Mouse (Mus musculus): ENCODE data around the gene Map2k1. TPM values are rescaled to one million over a fixed set of nuclear protein-coding genes. Genes with fewer than 3 reads are reported as not detected.
"Not testable (repeated sequence)": the region's sequence is repeated elsewhere in the genome, so short reads cannot be mapped to it uniquely, and the experiment has no call there.

The Map2k1 gene
- polyA plus RNA-seq, 1 experiment from 2014 or later: 71.0 TPM

GRCm38 (mm10) chr9:64271249-64271648 lies 17.8 kb upstream of the Map2k1 start:
- ATAC-seq (ENCODE audit: low FRiP score, low read depth): no peak
- WGBS: 70% methylated on average over 3 of the region's 3 CpGs

DNA sequence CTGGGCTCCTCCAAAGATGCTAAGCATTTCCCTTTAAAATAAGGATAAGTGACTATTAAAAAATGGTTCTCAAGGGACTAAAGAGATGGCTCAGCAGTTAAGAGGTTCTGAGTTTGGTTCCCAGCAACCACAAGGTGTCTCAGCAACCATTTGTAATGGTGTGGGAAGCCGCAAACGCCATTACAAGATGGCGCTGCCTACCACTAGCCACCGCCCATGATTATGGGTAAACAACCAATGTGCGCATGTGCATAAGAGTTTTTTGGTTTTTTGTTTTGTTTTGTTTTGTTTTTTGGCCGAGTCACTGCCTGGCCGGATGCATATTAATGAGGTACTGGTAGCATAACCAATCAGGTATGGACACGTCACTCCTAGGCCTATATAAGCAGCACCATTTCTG lies 15.4 kb upstream of the Map2k1 start:
- ATAC-seq (ENCODE audit: low FRiP score, low read depth); H3K27ac ChIP-seq (replicated peaks); H3K4me3 ChIP-seq; H3K4me2 ChIP-seq; H3K4me1 ChIP-seq (replicated peaks); H3K9ac ChIP-seq; H3K27me3 ChIP-seq; H3K9me3 ChIP-seq; H3K36me3 ChIP-seq: not testable (repeated sequence)
- WGBS: 95% methylated on average over 8 of the region's 8 CpGs

More at GRCm38 (mm10) chr9:64271249-64271648, 17.8 kb upstream of the Map2k1 start:
- Histone ChIP-seq H3K4me1 (replicated peaks) (no peaks in the 10 kb centered on the region), H3K9me3 (no peaks in the 10 kb centered on the region), H3K27me3 (no peaks in the 10 kb centered on the region), H3K4me2 (no peak overlapping the region), H3K36me3 (no peaks in the 10 kb centered on the region), H3K27ac (replicated peaks) (no peak overlapping the region), H3K4me3 (no peak overlapping the region), H3K9ac (no peak overlapping the region)

DNA sequence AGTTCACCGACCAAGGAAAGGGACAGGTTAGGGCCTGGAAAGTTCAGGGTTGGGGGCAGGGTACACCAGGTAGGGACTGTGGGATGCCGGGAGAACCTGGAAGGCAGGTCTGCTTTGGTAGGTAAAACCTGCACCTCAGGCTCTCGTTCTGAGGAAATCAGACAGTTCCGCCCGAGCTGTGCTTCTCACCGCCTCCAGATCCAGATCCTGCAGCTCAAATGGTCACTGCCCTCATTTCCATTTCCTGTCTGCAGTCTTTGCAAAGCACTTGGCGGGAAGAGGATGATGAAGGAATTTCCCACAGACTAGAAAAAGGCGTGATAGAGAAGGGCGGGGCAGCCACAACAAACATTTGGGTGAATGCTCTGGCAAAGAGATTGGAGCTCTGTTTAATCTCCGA lies 14.8 kb upstream of the Map2k1 start:
- Histone ChIP-seq H3K4me1 (replicated peaks) (no peaks in the 10 kb centered on the region), H3K27me3 (no peaks in the 10 kb centered on the region), H3K9ac (no peak overlapping the region), H3K36me3 (no peaks in the 10 kb centered on the region), H3K4me2 (no peak overlapping the region), H3K9me3 (no peaks in the 10 kb centered on the region), H3K4me3 (no peak overlapping the region), H3K27ac (replicated peaks) (no peak overlapping the region)
- 85% methylated on average over 10 of the region's 10 CpGs for WGBS
- ATAC-seq (ENCODE audit: low FRiP score, low read depth): no peak

- Histone ChIP-seq H3K9ac (no peak overlapping the region), H3K4me2 (no peak overlapping the region), H3K27me3 (no peaks in the 10 kb centered on the region), H3K9me3 (no peaks in the 10 kb centered on the region), H3K4me3 (no peak overlapping the region), H3K36me3 (no peaks in the 10 kb centered on the region), H3K27ac (replicated peaks) (no peak overlapping the region), H3K4me1 (replicated peaks) (no peaks in the 10 kb centered on the region)
- ATAC-seq (ENCODE audit: low FRiP score, low read depth): no peak
- WGBS: 95% methylated on average over 1 of the region's 1 CpGs
Measured at GRCm38 (mm10) chr9:64267231-64267630, 13.8 kb upstream of the Map2k1 start.

GRCm38 (mm10) chr9:64264813-64265212 lies 11.4 kb upstream of the Map2k1 start:
- H3K9me3 ChIP-seq: no peaks in the 10 kb centered on the region
- no peak overlapping the region for H3K4me2 ChIP-seq
- WGBS: 51% methylated on average over 1 of the region's 1 CpGs
- no peak overlapping the region for H3K4me3 ChIP-seq
- H3K9ac ChIP-seq: no peak overlapping the region
- no peaks in the 10 kb centered on the region for H3K4me1 ChIP-seq (replicated peaks)
- no peak for ATAC-seq (ENCODE audit: low FRiP score, low read depth)
- H3K27ac ChIP-seq (replicated peaks): no peak overlapping the region
- no peaks in the 10 kb centered on the region for H3K36me3 ChIP-seq
- no peaks in the 10 kb centered on the region for H3K27me3 ChIP-seq

DNA sequence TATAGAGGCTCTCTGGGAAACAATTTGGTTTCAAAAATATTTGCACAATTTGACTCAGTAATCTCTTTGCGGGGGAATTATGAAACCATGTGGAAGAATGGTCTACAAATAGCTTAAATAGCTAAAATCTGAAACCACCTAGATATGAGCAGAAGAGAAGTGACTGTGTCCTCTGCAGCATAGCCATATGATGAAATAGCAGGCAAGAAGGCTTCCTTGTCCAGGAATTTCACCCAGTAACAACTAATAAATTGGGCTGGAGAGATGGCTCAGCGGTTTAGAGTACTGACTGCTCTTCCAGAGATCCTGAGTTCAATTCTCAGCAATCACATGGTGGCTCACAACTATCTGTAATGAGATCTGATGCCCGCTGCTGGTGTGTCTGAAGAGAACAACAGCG lies 7.6 kb upstream of the Map2k1 start:
- 90% methylated on average over 4 of the region's 4 CpGs for WGBS
- Histone ChIP-seq H3K4me1 (replicated peaks) (no peaks in the 10 kb centered on the region), H3K36me3 (no peaks in the 10 kb centered on the region), H3K27ac (replicated peaks) (no peak overlapping the region), H3K4me2 (no peak overlapping the region), H3K4me3 (no peak overlapping the region), H3K27me3 (no peaks in the 10 kb centered on the region), H3K9me3 (no peaks in the 10 kb centered on the region), H3K9ac (no peak overlapping the region)
- no peak for ATAC-seq (ENCODE audit: low FRiP score, low read depth)

GRCm38 (mm10) chr9:64259906-64260305 lies 6.5 kb upstream of the Map2k1 start:
- H3K4me1 ChIP-seq (replicated peaks): no peaks in the 10 kb centered on the region
- H3K4me2 ChIP-seq: no peak overlapping the region
- H3K27me3 ChIP-seq: no peaks in the 10 kb centered on the region
- no peak overlapping the region for H3K9ac ChIP-seq
- no peak for ATAC-seq (ENCODE audit: low FRiP score, low read depth)
- H3K9me3 ChIP-seq: no peaks in the 10 kb centered on the region
- H3K36me3 ChIP-seq: no peaks in the 10 kb centered on the region
- no peak overlapping the region for H3K27ac ChIP-seq (replicated peaks)
- WGBS: 95% methylated on average over 5 of the region's 5 CpGs
- no peak overlapping the region for H3K4me3 ChIP-seq

DNA sequence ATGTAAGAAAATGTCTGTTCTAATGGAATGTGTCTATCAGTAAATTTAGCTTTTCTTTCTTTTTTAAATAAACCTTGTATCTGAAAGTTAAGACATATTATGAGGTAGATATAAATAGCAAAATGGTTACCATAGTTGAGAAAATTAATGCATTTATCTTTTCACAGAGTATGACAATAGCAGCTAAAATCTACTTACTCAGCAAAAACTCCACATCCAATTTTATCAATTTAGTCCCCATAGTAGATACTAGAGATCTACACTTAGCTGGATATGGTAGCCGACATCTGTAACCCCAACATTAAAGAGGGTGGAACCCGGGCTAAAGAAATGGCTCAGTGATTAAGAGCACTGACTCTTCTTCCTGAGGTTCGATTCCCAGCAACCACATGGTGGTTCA lies 2.8 kb upstream of the Map2k1 start:
- 95% methylated on average over 3 of the region's 3 CpGs for WGBS
- ATAC-seq (ENCODE audit: low FRiP score, low read depth): no peak
- no peak overlapping the region for H3K4me3 ChIP-seq

GRCm38 (mm10) chr9:64255422-64255821 lies 2.0 kb upstream of the Map2k1 start:
- 80% methylated on average over 3 of the region's 3 CpGs for WGBS
- ATAC-seq (ENCODE audit: low FRiP score, low read depth): no peak
- no peak overlapping the region for H3K27ac ChIP-seq (replicated peaks)

More for the DNA sequence above, 2.8 kb upstream of the Map2k1 start:
- Histone ChIP-seq H3K9me3 (no peaks in the 10 kb centered on the region), H3K36me3 (no peaks in the 10 kb centered on the region), H3K4me1 (replicated peaks) (peaks cover 15% of the 10 kb centered on the region), H3K9ac (no peak overlapping the region), H3K27ac (replicated peaks) (no peak overlapping the region), H3K27me3 (no peaks in the 10 kb centered on the region), H3K4me2 (no peak overlapping the region)

DNA sequence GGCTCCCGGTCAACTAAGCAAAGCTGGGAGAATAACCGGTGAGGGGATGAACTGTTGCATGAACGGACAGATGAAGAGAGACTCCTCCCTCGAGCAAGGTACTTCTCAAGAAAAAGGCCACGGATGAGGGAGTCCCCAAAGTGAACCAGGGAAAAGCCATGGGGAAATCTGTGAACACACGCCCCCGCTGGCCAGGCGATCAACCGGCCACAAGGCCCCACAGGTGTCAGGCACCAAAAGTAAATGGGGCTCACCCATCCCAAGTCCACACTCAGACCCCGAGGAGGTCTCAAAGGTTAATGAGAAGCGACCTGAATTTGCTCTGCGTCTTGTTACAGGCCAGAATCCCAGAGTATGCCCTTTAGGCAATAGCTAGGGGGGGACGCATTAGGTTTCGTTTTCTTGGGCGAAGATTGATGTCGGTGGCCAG lies 825 bp downstream of the Map2k1 start:
- ATAC-seq (ENCODE audit: low FRiP score, low read depth): no peak
- peak overlapping the region; percentile 85 for H3K9ac ChIP-seq
- no peaks in the 10 kb centered on the region for H3K36me3 ChIP-seq
- H3K27ac ChIP-seq (replicated peaks): peak overlapping the region; percentile 91
- H3K4me3 ChIP-seq: peak overlapping the region; percentile 90
- H3K9me3 ChIP-seq: no peaks in the 10 kb centered on the region
- no peaks in the 10 kb centered on the region for H3K27me3 ChIP-seq
- H3K4me1 ChIP-seq (replicated peaks): peaks cover 26% of the 10 kb centered on the region
- 0% methylated on average over 16 of the region's 16 CpGs for whole genome bisulfite sequencing
- H3K4me2 ChIP-seq: peak overlapping the region; percentile 86

More at GRCm38 (mm10) chr9:64255422-64255821, 2.0 kb upstream of the Map2k1 start:
- Histone ChIP-seq H3K9ac (no peak overlapping the region), H3K4me2 (no peak overlapping the region), H3K4me3 (no peak overlapping the region), H3K4me1 (replicated peaks) (peaks cover 21% of the 10 kb centered on the region), H3K27me3 (no peaks in the 10 kb centered on the region), H3K9me3 (no peaks in the 10 kb centered on the region), H3K36me3 (no peaks in the 10 kb centered on the region)

DNA sequence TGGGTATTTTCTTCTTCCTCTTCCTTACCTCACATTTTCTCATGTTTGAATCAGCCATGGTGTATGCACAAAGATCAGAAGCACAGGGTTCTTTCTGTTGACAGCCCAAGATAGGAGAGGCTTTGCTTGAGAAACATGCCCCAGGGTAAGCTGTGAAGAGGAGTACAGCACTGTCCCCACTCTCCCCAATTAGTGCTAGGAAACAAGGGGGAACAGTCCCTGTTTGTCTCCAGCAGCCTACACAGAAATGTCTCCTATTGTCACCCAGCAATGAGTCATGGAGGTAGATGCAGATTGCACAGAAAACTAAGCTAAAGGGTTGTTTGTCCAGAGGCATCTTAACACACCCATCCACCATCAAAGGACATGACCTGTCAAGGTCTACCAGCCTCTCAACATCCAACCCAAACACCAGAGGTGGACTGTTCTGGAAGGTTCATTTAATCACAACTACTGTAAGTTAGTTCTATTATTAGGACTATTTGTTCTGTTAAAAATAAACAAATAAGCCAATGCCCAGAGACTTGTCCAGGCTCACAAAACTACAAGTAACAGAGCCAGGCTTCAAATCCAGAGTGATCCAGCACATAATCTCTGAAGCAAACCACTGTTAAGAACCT lies 3.2 kb downstream of the Map2k1 start:
- peaks cover 26% of the 10 kb centered on the region for H3K4me1 ChIP-seq (replicated peaks)
- H3K27me3 ChIP-seq: no peaks in the 10 kb centered on the region
- H3K4me2 ChIP-seq: no peak overlapping the region
- no peak overlapping the region for H3K4me3 ChIP-seq
- no peaks in the 10 kb centered on the region for H3K9me3 ChIP-seq
- H3K9ac ChIP-seq: no peak overlapping the region
- H3K27ac ChIP-seq (replicated peaks): no peak overlapping the region
- ATAC-seq (ENCODE audit: low FRiP score, low read depth): no peak
- no peaks in the 10 kb centered on the region; the same call in 1 of the 2 replicates for H3K36me3 ChIP-seq

DNA sequence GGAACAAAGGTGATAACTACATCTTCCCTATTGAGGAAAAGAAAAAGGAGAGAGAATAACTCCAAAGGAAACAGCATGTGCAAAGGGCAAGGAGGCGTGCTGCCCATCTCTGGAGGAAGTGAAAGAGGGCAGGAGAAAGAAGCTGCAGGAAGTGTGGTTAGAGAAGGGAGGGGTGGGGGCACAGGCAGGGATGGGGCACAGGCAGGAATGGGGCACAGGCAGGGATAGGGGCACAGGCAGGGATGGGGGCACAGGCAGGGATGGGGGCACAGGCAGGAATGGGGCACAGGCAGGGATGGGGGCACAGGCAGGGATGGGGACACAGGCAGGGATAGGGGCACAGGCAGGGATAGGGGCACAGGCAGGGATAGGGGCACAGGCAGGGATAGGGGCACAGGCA lies 4.1 kb downstream of the Map2k1 start:
- ATAC-seq (ENCODE audit: low FRiP score, low read depth): no peak
- WGBS: 89% methylated on average over 1 of the region's 1 CpGs
- H3K9me3 ChIP-seq: no peaks in the 10 kb centered on the region
- peaks cover 26% of the 10 kb centered on the region for H3K4me1 ChIP-seq (replicated peaks)
- no peak overlapping the region for H3K4me2 ChIP-seq
- no peaks in the 10 kb centered on the region; the same call in 1 of the 2 replicates for H3K36me3 ChIP-seq
- no peak overlapping the region for H3K9ac ChIP-seq
- no peak overlapping the region for H3K27ac ChIP-seq (replicated peaks)
- no peaks in the 10 kb centered on the region for H3K27me3 ChIP-seq
- no peak overlapping the region for H3K4me3 ChIP-seq

GRCm38 (mm10) chr9:64242381-64242831 lies 11.0 kb downstream of the Map2k1 start:
- Histone ChIP-seq H3K9ac (no peak overlapping the region), H3K27me3 (no peaks in the 10 kb centered on the region), H3K4me1 (replicated peaks) (peaks cover 4% of the 10 kb centered on the region), H3K9me3 (no peaks in the 10 kb centered on the region), H3K4me2 (no peak overlapping the region), H3K36me3 (no peaks in the 10 kb centered on the region; the same call in 1 of the 2 replicates), H3K27ac (replicated peaks) (no peak overlapping the region), H3K4me3 (no peak overlapping the region)
- 74% methylated on average over 6 of the region's 6 CpGs for WGBS
- ATAC-seq (ENCODE audit: low FRiP score, low read depth): no peak
